Mouse (Mus musculus): ENCODE data around the gene Lrch1.

The Lrch1 gene

DNA sequence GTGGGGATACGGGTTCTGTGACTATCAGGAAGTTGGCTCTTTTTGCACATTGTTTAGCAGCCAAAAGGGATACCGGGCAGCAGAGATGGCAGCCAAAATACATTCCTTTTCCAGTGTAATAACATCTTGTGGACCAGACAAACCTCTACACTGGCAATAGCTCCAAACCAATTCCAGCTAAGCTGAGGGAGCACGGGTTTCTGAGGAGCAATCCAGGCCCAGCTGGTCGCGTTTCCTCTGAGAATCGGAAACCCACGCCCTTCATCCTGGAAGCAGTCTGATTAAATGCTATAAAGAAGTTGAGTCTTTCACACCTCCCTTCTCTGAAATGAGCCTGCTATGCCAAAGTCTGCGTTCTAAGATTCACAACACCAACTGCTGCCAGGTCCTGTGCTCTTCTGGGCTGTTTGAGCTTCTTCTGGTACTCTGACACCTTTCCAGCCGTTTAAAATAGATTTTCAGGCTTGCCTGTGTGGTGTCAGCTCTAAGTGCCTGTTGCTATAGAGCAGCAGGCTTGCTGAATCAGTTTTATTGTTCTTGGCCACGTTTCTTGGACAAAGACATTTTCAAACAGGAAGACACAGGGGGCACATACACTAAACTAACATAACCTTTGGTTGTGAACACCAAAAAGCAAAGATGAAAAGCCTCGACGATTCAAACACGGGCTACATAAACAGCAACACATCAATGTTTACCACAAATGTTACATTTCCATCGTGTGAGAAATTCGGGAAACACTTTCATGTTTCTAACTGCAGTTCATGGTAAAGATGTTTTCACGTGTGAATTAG lies 94.5 kb downstream of the Lrch1 start:
- DNase-seq (ENCODE audit: low spot score), result peak; percentile 50

DNA sequence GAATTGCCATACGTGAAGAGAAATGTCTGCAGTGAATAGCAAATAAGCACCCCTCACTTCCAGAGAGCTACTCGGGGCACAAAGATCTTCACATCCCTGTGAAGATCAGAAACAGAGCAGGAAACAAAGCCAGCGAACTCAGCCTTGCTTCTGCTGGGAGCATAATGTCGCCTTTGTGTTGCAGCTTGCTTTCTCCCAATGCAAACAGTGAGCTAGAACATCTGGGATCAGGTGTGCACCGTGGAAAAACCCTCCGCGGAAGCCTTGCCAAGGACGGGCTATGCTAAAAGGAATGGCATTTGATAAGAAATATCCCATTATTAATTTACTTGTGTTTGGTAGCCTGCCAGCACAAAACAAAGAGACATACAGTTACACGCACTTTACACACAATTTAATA lies 95.8 kb downstream of the Lrch1 start:
- no peak for DNase-seq (ENCODE audit: low spot score)

DNA sequence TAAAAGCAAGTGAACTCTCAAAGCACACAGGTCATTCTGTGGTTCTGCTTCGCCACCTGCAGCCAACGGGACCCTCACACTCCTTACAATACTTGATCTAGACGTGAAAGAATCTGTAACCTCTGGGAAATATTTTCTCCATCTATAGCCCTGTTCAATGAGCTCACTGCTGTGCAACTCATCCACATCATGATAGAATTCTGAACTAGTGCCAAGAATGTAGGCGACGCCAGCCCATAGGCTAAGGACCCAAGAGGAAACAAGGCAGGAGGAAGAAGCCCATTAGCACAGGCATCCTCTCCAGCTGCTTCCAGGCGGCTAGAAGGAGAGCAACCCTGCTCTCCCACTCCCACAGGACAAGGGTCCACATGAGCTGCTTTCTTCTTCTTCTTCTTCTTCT lies 98.7 kb downstream of the Lrch1 start:
- DNase-seq (ENCODE audit: low spot score), result no peak

DNA sequence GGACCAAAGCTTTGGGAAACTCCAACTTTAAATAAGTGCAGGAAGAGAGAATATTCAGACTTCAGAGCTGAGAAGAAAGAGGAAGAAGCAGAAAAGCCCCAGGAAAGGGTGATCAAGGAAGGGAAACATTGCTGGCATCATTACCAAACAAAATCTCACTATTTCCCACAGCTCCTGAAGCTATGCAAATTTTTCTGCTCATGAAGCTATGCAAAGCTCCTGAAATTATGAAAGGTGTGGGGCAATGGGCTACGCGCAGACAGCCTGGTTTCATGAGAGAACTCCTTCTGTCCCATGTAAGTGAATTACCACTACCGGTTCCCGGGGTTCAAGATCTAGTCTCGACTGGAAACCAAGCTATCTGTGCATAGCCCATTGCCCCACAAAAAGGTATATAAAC lies 99.5 kb downstream of the Lrch1 start:
- no peak for DNase-seq (ENCODE audit: low spot score)

DNA sequence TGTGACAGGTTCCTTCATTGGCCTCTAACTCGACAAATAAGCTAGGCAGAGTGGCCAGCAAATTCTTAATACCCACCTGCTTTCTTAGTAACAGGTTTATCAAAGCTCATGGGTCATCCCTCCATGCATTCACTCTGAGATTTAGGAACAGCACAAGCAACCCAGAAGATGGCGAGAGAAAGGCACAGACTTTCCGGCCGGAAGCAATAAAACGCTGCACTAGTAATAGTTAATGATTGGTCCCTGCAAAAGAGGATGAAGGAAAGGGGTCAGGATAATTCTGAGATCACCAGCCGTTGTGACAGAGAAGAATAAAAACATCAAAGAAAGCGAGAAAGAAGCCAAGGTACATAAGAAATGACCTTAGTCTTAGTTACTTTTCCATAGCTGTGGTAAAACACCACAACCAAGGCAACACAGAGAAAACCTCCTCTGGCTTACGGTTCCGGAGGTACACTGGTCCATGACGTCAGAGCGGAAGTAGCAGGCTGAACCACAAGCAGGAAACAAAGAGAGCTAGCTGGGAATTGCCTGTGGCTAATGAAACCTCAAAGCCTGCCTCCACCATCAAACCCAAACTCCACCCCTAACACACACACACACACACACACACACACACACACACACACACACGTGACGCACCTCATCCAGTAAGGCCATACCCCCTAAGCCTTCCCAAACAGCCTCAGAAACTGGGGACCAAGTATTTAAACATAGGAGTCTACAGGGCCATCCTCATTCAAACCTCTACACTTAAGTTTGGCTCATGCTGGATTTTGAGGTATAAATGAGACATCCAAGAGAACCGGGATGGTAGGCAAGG lies 100.2 kb downstream of the Lrch1 start:
- DNase-seq (ENCODE audit: low spot score), result no peak

DNA sequence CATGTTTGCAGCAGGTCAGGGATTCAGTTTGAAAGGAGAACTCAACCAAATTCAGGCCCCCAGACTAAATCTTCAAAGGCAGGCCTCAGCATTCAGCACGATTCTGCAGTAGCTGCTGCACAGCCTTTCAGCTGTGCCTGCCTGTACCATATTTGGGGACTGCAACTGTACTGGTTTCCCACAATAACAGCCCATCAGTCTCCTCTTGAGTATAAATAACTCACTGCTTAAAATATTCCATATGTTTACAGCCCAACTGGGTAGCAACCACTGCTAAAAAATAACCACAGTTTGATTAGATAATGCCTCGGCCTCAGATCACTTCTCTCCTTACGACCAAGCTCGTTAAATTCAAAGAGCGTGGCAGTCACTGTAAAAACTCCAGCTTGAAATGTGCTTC lies 101.0 kb downstream of the Lrch1 start:
- no peak for DNase-seq (ENCODE audit: low spot score)

DNA sequence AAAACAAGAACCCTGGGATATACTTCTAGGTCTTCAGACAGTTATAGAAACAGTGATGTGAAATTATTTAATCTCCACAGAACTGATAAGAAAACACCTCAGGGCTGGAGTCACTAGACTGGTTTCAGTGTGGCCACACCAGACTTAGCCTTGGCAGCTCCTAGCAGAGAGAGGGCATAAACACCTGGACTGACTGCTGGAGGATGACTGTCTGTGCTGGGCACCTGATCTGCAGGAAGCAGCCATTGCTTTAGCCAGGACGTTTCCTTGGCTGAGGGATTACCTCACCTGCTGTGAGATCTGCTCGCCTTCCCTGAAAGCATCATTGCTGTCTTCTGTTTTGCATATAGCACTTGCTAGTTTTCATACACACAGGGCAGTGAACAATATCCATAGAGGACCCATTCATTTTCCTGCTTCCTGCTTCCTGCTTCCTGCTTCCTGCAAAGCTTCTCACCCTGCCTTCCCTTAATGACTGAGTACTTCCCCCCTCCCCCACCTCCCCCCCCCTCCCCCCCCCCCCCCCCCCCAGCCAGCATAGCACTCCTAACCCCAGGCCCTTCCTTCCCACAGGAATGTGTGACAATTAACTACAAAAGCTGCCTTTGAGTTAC lies 101.9 kb downstream of the Lrch1 start:
- DNase-seq (ENCODE audit: low spot score), result no peak

DNA sequence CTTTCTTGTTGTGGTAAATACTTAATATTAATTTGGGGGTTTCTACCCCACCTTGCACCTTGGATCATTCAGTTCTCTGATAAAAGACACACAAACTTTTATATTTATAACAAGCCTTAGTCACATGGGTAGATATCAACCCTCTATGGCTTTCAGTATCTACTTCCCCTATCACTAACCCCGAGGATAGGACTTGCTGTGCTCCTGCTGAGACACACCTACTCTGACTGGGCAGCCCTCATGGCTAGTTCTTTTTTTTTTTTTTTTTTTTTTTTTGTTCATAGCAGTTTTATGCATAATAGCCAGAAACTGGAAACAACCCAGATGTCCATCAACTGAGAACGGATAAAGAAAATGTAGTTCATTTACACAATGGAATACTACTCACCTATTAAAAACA lies 106.0 kb downstream of the Lrch1 start:
- no peak for DNase-seq (ENCODE audit: low spot score)

DNA sequence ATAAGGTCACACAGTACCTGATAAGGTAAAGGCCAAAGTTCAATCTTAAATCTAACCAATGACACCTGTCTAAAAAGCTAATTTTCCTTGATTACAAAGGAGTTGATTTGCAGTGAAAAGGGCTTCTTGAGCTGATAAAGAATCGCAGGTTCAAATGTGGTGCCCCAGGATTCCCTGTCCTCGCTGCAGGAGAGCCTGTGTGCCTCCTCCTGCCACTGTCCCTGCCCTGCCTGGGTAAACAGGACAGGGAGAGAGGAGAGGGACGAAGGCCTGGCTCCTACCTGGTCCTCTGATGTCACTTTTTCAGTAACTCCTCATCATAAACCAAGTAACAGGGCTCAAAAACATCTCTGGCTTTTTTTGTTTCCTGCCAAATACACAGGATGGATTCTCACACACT lies 106.4 kb downstream of the Lrch1 start:
- DNase-seq (ENCODE audit: low spot score), result no peak

DNA sequence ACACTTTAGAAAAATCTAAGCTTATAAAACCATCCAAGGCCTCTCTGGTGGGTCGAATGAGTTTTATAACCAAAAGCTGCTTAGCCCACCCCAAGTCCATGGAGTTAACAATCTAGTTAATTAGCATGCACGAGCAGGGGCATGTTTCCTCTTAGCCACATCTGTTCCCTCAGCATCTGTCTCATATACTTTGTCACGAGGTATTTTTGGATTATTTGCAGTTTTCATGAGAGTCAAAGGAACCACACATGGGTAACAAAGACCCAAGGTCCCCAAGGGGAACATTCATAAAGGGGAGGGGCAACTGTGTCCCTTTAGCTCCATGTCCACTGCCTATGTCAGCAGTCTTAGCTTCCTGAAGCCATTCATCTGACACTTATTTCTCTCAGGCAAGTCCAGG lies 106.9 kb downstream of the Lrch1 start:
- DNase-seq (ENCODE audit: low spot score), result no peak

DNA sequence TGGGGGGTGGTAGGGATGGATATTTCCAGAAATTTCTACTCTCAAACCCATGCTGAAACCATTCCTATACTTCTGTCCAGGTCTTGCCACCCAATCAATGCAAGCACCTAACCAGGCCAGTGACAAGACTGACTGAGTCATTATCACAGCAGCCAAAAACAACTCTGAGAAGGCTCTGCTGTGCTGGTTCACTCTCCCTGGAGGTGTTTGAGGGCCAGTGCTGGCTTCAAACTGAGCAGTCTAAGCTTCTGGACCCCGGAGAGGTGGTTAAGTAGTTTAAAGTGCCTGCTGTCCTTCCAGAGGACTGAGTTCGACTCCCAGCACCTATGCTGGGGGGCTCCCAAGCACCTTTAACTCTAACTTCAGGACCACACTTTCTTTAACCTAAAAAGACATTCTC lies 107.3 kb downstream of the Lrch1 start:
- no peak for DNase-seq (ENCODE audit: low spot score)

DNA sequence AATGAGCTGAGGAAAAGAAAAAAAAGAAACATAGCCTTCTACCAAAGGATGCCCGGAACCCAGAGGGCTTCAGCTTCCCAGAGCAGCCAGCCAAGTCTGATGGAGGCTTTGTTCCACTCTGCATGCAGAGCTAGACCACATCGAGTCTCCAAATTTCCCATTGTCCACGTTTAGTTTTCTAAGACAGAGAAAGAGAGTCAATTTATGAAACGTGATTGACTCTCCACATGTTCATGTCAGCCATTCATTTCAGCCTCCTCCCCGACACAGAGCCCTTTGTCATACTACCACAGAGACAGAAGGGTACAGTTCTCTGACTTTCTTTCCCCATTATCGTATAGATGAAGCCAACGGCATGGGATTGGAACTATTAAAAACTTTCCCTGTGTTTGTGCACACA lies 108.9 kb downstream of the Lrch1 start:
- DNase-seq (ENCODE audit: low spot score), result no peak

DNA sequence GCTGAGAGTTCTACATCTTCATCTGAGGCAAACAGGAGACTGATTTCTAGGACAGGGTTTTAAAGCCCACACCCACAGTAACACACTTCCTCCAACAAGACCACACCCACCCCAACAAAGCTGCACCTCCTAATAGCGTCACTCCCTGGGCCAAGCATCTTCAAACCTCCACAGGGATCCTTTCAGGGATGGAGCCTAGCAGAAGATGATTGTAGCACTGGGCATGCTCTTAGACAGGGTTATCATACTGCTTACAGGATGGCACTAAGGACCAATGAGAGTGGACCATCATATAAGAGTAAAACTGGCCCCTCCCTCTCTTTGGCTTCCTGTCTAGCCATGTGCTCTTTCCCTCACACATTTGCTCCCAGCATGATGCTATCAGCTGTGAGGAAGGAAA lies 112.7 kb downstream of the Lrch1 start:
- no peak for DNase-seq (ENCODE audit: low spot score)

DNA sequence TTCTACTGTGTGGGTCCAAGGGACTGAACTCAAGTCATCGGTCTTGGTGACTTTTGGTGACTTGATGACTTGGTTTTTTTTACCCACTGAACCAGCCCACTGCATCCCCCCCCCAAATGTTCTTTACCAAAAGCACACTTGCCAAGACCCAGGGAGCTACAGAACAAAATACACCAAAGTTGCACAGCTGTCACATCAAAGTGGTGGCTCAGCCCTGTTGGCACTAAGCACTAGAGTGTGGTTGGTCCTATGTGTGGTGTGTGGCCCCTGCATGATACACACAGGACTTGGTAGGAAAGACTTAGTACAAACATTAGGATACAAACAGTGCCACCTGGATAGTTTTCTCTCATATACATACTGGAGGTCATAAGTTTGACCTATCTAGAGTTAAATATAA lies 113.5 kb downstream of the Lrch1 start:
- DNase-seq (ENCODE audit: low spot score), result no peak

DNA sequence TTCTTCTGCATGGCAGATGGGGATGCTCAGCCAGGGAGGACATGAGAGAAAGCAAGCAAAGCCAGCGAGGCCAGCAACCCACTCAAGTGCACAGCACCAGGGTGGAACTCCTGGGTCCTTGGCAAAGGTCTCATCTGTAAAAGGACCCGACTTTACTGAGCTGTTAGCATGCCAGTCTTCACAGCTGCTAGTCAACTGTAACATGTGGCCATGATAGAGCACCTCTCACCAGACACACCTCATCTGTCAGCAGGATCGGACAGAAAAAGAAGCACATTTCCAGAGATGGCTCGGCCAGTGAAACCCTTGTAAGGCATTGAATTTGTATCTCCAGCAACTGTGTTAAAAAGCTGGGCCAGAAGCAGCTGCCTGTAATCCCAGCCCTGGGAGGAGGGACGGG lies 116.0 kb downstream of the Lrch1 start:
- no peak for DNase-seq (ENCODE audit: low spot score)

DNA sequence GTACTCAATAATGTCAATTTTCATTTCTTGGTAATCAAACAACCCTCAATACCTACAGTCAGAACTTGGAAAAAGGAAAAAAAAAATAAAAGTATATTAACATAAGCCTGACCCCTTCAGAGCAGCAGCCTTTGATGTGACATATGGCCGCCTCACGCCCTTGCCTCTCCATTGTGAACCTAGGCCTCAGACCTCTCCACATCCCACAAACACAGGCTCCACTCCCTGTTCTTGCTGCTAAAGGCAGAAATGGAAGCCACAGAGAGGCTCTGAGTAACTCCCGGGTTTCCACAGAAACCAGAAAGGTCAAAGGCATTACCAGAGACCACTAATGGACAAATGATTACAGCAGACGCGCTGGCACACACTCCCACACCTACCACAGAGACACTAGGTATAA lies 116.6 kb downstream of the Lrch1 start:
- DNase-seq (ENCODE audit: low spot score), result no peak

DNA sequence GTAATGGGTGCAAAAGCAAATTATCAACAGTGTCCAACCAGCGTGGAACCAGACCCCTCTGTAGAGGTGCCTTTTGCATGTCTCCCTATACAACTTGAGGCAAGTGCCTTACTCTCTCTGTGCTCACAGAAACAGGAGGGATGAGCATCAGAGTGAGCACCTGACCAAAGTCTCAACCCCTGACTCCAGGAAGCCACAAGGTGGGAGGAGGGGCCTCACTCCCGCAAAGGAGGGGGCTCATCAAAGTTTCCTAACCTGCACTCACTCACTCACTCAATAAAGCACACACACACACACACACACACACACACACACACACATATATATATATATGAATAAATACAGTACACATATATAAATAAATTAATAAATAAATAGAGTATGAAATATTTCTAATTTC lies 117.1 kb downstream of the Lrch1 start:
- DNase-seq (ENCODE audit: low spot score), result no peak

DNA sequence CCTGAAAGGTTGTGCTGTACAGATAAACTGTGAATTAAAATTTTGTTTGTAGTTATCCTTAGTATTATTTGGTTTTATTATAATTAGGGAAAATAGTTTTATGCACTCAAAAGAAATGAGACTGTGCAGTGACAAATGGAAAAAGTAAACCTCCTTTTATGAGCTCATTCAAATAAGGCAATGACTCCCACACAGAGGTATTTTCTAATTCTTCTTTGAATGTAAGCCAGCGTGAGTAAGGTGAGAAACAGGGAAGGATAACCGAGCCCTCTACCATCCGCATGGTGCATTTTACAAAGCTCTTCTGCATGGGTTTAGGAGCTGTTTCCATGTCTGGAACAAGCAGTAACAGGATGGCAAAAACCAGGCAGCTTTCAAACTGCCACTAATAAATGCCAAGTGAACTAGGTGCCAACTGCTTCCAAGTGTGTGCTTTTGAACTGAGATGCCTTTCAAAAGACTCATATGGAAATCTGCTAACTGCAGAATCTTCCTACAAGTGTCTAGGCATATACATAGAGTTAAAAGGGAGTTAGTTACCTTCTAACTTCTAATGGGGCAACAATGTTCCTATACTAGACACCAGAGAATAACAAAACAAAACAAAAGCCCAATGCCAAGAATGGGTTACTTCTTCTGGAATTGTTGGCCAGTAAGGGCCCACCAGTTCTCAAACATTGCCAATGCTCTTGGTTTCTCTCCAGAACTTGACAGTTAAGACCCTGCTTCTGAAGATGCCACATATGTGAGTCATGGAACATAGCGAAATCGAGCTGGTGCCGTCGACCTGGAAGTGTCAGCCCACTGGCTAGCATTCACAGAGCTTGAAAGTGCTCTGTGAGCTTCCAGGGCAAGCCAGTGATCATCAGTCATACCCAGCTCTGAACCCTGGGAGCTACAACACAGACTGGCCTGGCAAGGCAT lies 124.7 kb downstream of the Lrch1 start:
- peak; percentile 37 for DNase-seq (ENCODE audit: low spot score)

DNA sequence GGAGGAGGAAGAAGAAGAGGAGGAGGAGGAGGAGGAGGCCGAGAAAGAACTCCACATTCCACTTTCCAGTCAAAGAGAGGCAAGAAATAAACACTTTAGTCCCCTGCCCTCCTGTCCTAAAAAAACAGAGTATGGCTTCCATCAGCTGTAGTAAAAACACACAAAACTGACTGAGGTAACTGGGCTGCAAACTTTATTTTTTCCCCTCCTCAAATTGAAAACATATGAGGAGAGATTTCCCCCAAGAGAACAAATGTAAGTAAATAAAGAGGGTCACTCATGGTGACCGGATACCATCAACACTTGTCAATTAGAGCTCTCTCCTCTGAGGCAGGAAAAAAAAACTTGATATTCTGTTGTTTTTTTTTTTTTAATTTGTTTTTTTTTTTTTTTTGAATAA lies 125.6 kb downstream of the Lrch1 start:
- no peak for DNase-seq (ENCODE audit: low spot score)

DNA sequence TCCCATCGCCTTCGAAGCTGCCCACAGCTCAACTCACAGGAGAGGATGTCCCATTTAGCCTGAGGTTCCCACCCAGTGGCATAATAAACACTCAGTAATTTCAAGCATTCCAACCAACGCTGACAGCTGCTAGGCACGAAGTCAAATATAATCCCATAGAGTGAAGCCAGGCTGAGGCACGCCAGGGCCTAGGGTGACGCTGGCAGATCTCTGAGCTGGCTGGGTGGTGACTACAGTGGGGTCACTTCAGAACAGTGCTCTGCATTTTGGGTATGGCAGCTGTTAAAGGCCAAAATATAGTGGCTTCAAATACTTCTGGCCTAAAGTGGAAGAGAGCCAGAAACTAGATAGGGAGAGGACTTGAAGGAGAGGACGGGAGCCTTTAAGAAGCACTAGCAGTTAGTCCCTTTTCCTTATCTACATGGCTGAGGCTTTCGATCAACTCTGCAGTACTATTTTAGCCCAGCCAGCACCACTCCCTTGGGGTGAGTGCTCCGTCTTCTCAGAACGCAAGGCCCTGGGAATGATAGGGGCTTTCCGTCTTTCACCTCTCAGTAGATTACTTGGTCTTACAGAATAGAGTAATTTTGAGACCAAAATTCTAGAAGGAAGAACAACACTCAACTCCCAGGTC lies 127.4 kb downstream of the Lrch1 start:
- no peak for DNase-seq (ENCODE audit: low spot score)

DNA sequence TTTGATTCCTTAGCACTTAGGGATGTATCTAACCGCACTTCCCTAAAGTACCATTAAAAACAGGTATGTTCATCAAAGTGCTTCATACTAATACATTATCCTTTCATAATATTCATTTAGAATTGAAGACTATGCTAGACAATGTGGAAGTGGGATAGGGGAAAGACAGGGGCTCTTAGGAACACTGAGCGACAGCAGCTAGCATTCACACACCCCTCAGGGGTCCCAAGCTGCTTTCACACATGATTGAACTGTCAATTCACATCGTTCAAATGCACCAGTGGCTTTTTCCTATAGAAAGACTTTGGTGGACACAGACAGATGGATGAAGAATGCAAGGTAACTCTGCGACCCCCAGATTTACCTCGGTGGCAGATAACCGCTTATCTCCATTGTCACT lies 131.0 kb downstream of the Lrch1 start:
- no peak for DNase-seq (ENCODE audit: low spot score)

All from layer of hippocampus, adult 11-12 months (tissue).